Mouse (Mus musculus) heart, postnatal 0 days (tissue): ENCODE measurements around the gene Pnliprp2. TPM values are rescaled to one million over a fixed set of nuclear protein-coding genes. Genes with fewer than 3 reads are reported as not detected.
A peak's percentile ranks its signal among the peaks of the same experiment; 100 is the strongest.

Experiments used
- ATAC-seq: fragments of 200-750 bp; cut with Nextera tagmentation; 2 replicates; pipeline ENCODE4 v1.8.0; 2017; ENCODE audit warnings: low read depth, moderate number of reproducible peaks, moderate library complexity; ENCODE audit not compliant: insufficient read depth
- DNase-seq: peaks from one replicate; pipeline ENCODE4 v3.0.0-alpha.2; 2016; ENCODE audit warnings: low spot score
- H3K27ac ChIP-seq: fragments of 300-500 bp; sonication (generic); 2 replicates; pipeline ENCODE4 v1.5.1; 2014; ENCODE audit warnings: low read depth, mild to moderate bottlenecking
- H3K27me3 ChIP-seq: fragments of 300-500 bp; sonication (generic); 2 replicates; pipeline ENCODE4 v1.6.1; 2014; ENCODE audit warnings: low read length, mixed read lengths; ENCODE audit not compliant: control insufficient read depth, insufficient read depth
- H3K36me3 ChIP-seq: fragments of 300-500 bp; sonication (generic); replicated peaks from 2 replicates; pipeline ENCODE4 v1.6.1; 2014; ENCODE audit warnings: low read length, mixed read lengths; ENCODE audit not compliant: control insufficient read depth, insufficient read depth
- H3K4me1 ChIP-seq: fragments of 300-500 bp; sonication (generic); 2 replicates; pipeline ENCODE4 v1.6.1; 2014; ENCODE audit warnings: antibody characterized with exemption; ENCODE audit not compliant: control insufficient read depth, insufficient read depth
- H3K4me2 ChIP-seq: fragments of 300-500 bp; sonication (generic); 2 replicates; pipeline ENCODE4 v1.6.1; 2014; ENCODE audit warnings: low read depth, mild to moderate bottlenecking, low read length, moderate library complexity
- H3K4me3 ChIP-seq: fragments of 300-500 bp; sonication (generic); 2 replicates; pipeline ENCODE4 v1.5.1; 2014; ENCODE audit warnings: low read depth, low read length
- H3K9ac ChIP-seq: fragments of 300-500 bp; sonication (generic); replicated peaks from 2 replicates; pipeline ENCODE4 v1.6.1; 2014; ENCODE audit warnings: low read depth, low read length, mixed read lengths
- H3K9me3 ChIP-seq: fragments of 300-500 bp; sonication (generic); replicated peaks from 2 replicates; pipeline ENCODE4 v1.6.1; 2016; ENCODE audit warnings: low read length; ENCODE audit not compliant: control insufficient read depth
- CTCF ChIP-seq: IDR thresholded peaks from 2 replicates; pipeline ENCODE4 v1.5.1; 2016; ENCODE audit warnings: antibody characterized with exemption, control low read depth, low read depth
- EP300 ChIP-seq: IDR thresholded peaks from 2 replicates; pipeline ENCODE4 v1.6.1; 2016; ENCODE audit warnings: antibody characterized with exemption, low read depth
- WGBS: fragments of 180-500 bp; shearing (Covaris S2); extraction: QIAGEN DNeasy Blood & Tissue Kit; methylation state at CpG from one replicate; pipeline ENCODE4 v1.1.7; 2014; 5-methylcytosine and 5-hydroxymethylcytosine counted together
- polyA plus RNA-seq: library from polyadenylated mRNA; unstranded; fragments of >200 nt; fragmentation: Nextera tagmentation; extraction: Ambion mirVana; gene quantifications from 2 replicates; pipeline ENCODE4 v1.2.1, GENCODE M21; 2015
- total RNA-seq: library from RNA; depleted of rRNA; stranded (reverse); fragments of >200 nt; gene quantifications from 2 replicates; pipeline ENCODE4 v1.2.3, GENCODE M21; 2014; ENCODE audit warnings: low replicate concordance

Gene Pnliprp2
- total and polyA plus RNA-seq, 2 experiments from 2014 or later, result 2.3 TPM; not detected in 1

DNA sequence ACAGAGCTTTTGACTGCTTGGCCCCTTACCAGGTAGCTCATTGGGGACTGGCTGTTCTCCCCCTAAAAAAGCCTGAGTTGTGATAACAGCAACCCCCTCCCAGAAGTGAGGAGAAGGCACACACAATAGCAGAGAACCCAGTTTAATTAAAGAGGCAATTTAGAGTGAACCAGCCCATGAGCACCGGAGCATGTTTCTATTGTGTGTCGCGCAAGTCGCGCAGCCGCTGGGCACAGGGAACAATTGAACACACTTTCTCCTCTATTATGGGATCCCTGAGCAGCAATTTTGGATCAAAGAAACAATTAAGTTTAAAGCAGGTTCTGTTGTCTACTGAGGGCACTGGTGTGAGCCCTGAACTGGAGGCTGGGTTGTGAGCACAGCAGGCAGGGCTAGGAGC lies 7.8 kb downstream of the Pnliprp2 start:
- ATAC-seq (no peak), DNase-seq (no peak)
- Histone ChIP-seq H3K4me1 (no peaks in the 10 kb centered on the region), H3K27ac (no peak overlapping the region), H3K9ac (no peak overlapping the region), H3K4me3 (no peak overlapping the region), H3K9me3 (no peaks in the 10 kb centered on the region), H3K4me2 (no peak overlapping the region), H3K36me3 (no peaks in the 10 kb centered on the region), H3K27me3 (0 out of 2 replicates have a peak, but pooled peaks cover 4% of the 10 kb centered on the region)
- no peak for TF ChIP-seq CTCF
- no peak for TF ChIP-seq EP300
- WGBS, result 96% methylated on average over 6 of the region's 6 CpGs

DNA sequence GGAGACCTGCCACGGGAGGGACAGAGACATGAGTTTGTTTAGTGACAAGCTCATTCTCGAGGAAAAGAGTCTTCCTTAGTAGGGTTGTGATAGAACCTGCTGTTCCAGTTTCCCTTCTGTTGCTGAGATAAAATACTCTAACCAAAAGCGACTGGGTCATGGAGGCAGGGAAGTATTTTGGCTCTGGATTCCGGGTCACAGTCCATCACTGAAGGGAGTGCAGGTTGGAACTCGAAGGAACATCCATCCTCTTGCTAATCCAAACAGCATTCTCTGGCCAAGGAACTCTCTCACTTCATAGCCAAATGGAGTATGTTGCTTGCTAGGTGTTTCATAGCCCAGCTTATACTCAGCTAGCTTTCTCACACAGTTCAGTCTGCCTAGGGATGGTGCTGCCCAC lies 16.9 kb downstream of the Pnliprp2 start:
- WGBS, result 59% methylated on average over 5 of the region's 5 CpGs
- H3K9me3 ChIP-seq, result no peaks in the 10 kb centered on the region
- no peak for ATAC-seq
- no peaks in the 10 kb centered on the region for H3K36me3 ChIP-seq
- DNase-seq, result no peak
- TF ChIP-seq CTCF, result no peak
- TF ChIP-seq EP300, result no peak
- H3K4me3 ChIP-seq, result no peak overlapping the region
- H3K27ac ChIP-seq, result no peak overlapping the region
- H3K4me1 ChIP-seq, result no peaks in the 10 kb centered on the region
- no peaks in the 10 kb centered on the region for H3K27me3 ChIP-seq
- H3K9ac ChIP-seq, result no peak overlapping the region
- H3K4me2 ChIP-seq, result no peak overlapping the region

DNA sequence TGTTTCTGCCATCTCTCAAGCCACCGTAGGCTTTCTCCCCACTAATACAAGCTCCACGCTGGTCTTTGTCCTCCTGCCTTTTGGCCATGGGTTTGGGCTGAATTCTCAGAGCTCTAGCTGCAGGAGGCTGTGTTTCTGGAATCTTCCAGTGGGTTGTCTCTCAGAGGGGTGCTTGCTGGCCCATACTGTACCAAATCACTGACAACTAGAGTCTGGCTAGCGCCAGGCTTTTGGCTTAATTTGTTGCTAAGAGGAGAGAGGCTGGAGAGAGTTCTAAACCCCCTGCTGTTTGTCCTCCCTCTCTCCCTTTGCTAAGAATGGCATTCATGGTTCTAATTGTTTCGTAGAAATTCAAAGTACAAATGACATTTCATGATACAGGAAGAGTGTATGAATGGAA lies 22.0 kb downstream of the Pnliprp2 start:
- no peak overlapping the region for H3K9ac ChIP-seq
- TF ChIP-seq CTCF (no peak), EP300 (no peak)
- H3K27me3 ChIP-seq, result no peaks in the 10 kb centered on the region
- no peak overlapping the region for H3K4me3 ChIP-seq
- no peaks in the 10 kb centered on the region for H3K4me1 ChIP-seq
- no peaks in the 10 kb centered on the region for H3K9me3 ChIP-seq
- no peaks in the 10 kb centered on the region for H3K36me3 ChIP-seq
- H3K4me2 ChIP-seq, result no peak overlapping the region
- H3K27ac ChIP-seq, result no peak overlapping the region
- ATAC-seq (no peak), DNase-seq (no peak)
- WGBS, result 72% methylated on average over 4 of the region's 4 CpGs

DNA sequence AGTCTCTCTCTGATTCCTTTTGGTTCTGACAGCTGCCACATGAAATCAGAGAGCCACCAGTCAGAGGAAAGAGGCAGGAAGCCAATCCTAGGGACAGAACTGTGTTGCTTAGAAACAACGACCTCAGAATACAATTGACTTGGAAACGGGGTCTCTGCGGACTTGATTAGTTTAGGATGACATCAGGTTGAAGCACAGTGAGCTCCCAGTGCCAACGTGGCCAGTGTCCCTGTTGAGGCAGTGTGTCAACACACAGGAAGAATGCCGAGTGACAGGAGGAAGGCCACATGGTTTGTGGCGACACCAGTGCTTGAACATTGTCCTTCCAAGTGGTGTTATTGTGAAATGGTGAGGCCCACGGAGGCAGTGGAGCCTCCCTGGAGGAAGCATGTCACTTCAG lies 24.4 kb downstream of the Pnliprp2 start:
- H3K27me3 ChIP-seq, result no peaks in the 10 kb centered on the region
- no peak overlapping the region for H3K4me3 ChIP-seq
- DNase-seq (peak; percentile 39), ATAC-seq (peak; percentile 64)
- no peaks in the 10 kb centered on the region for H3K9me3 ChIP-seq
- H3K27ac ChIP-seq, result no peak overlapping the region
- H3K36me3 ChIP-seq, result no peaks in the 10 kb centered on the region
- no peak overlapping the region for H3K4me2 ChIP-seq
- no peak overlapping the region for H3K9ac ChIP-seq
- no peak for TF ChIP-seq CTCF
- TF ChIP-seq EP300, result no peak
- no peaks in the 10 kb centered on the region for H3K4me1 ChIP-seq
- WGBS, result 38% methylated on average over 7 of the region's 7 CpGs

DNA sequence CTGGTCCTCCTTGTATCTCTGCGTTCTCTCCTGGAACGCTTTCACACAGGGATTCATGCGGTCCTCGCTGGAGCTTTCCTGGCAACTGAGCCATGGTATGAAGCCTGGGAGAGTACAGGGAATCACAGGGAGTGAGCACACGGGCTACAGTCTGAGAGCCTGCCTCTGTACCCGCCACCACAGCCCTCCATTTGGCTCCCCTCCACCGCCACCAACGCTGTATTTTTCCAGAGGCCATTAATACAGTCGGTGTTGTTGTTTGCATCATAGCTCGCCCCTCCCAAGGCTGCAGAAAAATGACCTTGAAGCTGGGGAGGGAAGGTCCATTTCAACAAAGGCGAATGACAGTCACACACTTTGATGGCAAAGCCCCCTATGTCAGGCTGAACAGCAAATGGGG lies 29.7 kb downstream of the Pnliprp2 start:
- no peak for DNase-seq

DNA sequence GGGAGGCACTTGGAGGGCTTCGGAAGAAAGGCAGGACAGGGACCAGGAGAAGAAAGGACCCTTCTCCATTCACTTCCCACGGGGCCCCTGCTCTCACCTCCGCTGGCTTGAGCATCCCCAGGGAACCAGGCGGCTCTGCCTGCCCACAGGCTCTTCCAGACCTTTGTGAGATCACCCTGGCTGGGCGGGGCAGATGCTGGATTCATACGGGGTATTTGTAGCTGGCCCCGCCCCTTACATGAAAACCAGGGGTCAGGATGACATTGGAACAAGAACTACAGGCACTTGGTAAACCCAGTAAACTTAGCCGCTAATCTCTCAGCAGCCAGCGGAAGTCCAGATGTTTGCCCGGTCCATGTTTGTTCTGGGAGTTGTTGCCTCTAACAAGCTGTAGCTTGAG lies 34.8 kb downstream of the Pnliprp2 start, which contains the start of gene 1700019N19Rik:
Gene 1700019N19Rik (minus strand): TSS at position 178 of the 400 bp plus-strand sequence.
- no peak within 1 kb of the TSS for H3K4me2 ChIP-seq
- H3K4me1 ChIP-seq, result no peaks in the 10 kb centered on the region
- ATAC-seq, result peak; percentile 20; the same call in 1 of the 2 replicates
- H3K4me3 ChIP-seq, result no peak within 1 kb of the TSS
- peak; percentile 6 for DNase-seq
- H3K9me3 ChIP-seq, result no peaks in the 10 kb centered on the region
- H3K27ac ChIP-seq, result no peak within 1 kb of the TSS
- H3K36me3 ChIP-seq, result peaks cover 24% of the 10 kb centered on the region
- 45% methylated on average over 10 of the region's 10 CpGs for WGBS
- no peak for TF ChIP-seq CTCF
- TF ChIP-seq EP300, result no peak
- no peak within 1 kb of the TSS for H3K9ac ChIP-seq
- no peaks in the 10 kb centered on the region for H3K27me3 ChIP-seq

More for the DNA sequence above, 29.7 kb downstream of the Pnliprp2 start:
- Histone ChIP-seq H3K4me1 (no peaks in the 10 kb centered on the region), H3K36me3 (no peaks in the 10 kb centered on the region), H3K9me3 (no peaks in the 10 kb centered on the region), H3K4me3 (no peak overlapping the region), H3K27ac (no peak overlapping the region), H3K9ac (no peak overlapping the region), H3K4me2 (no peak overlapping the region), H3K27me3 (no peaks in the 10 kb centered on the region)
- TF ChIP-seq CTCF (no peak), EP300 (no peak)
- ATAC-seq, result no peak
- 60% methylated on average over 11 of the region's 11 CpGs for WGBS
